Mouse (Mus musculus): ENCODE results near the gene Baiap2l1. TPM values are rescaled to one million over a fixed set of nuclear protein-coding genes. Genes with fewer than 3 reads are reported as not detected.
"Not testable (repeated sequence)": the region's sequence is repeated elsewhere in the genome, so short reads cannot be mapped to it uniquely, and the experiment has no call there.

Baiap2l1 gene
- polyA plus RNA-seq, 1 experiment from 2014 or later, result 14.3 TPM

GRCm38 (mm10) chr5:144338787-144339186 lies 19.1 kb downstream of the Baiap2l1 start:
- H3K4me1 ChIP-seq (ENCODE audit: control insufficient read depth, insufficient read depth, low read length), result peaks cover 6% of the 10 kb centered on the region; the same call in 1 of the 2 replicates
- 52% methylated on average over 1 of the region's 1 CpGs for WGBS
- no peak for ATAC-seq (ENCODE audit: insufficient number of reproducible peaks, insufficient read depth, low FRiP score, low read depth)
- no peak overlapping the region for H3K9ac ChIP-seq (replicated peaks; ENCODE audit: low read depth, low read length)
- no peak overlapping the region for H3K4me3 ChIP-seq (ENCODE audit: low read depth, low read length)
- H3K9me3 ChIP-seq (ENCODE audit: control insufficient read depth, low read depth, low read length), result no peaks in the 10 kb centered on the region
- no peak overlapping the region for H3K27ac ChIP-seq (ENCODE audit: low read length)
- no peaks in the 10 kb centered on the region for H3K36me3 ChIP-seq (ENCODE audit: control insufficient read depth, insufficient read depth, low read length)
- no peak overlapping the region for H3K4me2 ChIP-seq (replicated peaks; ENCODE audit: low read depth, low read length)
- no peaks in the 10 kb centered on the region for H3K27me3 ChIP-seq (ENCODE audit: control insufficient read depth, insufficient read depth, low read length)

DNA sequence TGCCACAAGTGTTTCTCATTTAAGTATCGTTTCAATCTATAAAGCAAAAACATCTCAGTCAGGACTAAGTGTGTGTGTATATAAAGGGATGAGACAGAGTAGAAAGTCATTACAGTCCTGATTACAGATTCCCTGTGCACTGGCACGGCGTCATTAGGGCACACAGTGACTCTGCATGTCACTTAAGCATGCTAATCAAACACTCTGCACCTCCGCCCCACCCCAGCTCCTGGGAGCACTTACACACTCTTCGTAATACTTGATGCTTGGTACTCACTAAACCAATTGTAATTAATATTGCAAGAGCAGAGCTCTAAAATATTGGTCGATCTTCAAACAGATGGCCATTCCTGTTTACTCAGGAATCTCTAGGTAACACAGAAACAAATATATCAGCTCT lies 22.6 kb downstream of the Baiap2l1 start:
- not testable (repeated sequence) for H3K9ac ChIP-seq (replicated peaks; ENCODE audit: low read depth, low read length); H3K27me3 ChIP-seq (ENCODE audit: control insufficient read depth, insufficient read depth, low read length); H3K4me3 ChIP-seq (ENCODE audit: low read depth, low read length); H3K36me3 ChIP-seq (ENCODE audit: control insufficient read depth, insufficient read depth, low read length); H3K4me2 ChIP-seq (replicated peaks; ENCODE audit: low read depth, low read length); H3K27ac ChIP-seq (ENCODE audit: low read length); H3K4me1 ChIP-seq (ENCODE audit: control insufficient read depth, insufficient read depth, low read length); ATAC-seq (ENCODE audit: insufficient number of reproducible peaks, insufficient read depth, low FRiP score, low read depth); H3K9me3 ChIP-seq (ENCODE audit: control insufficient read depth, low read depth, low read length)
- WGBS, result 59% methylated on average over 6 of the region's 6 CpGs

GRCm38 (mm10) chr5:144334010-144334409 lies 23.9 kb downstream of the Baiap2l1 start:
- no peak overlapping the region for H3K4me2 ChIP-seq (replicated peaks; ENCODE audit: low read depth, low read length)
- no peaks in the 10 kb centered on the region for H3K36me3 ChIP-seq (ENCODE audit: control insufficient read depth, insufficient read depth, low read length)
- H3K27me3 ChIP-seq (ENCODE audit: control insufficient read depth, insufficient read depth, low read length), result no peaks in the 10 kb centered on the region
- no peak for ATAC-seq (ENCODE audit: insufficient number of reproducible peaks, insufficient read depth, low FRiP score, low read depth)
- H3K9me3 ChIP-seq (ENCODE audit: control insufficient read depth, low read depth, low read length), result no peaks in the 10 kb centered on the region
- H3K4me1 ChIP-seq (ENCODE audit: control insufficient read depth, insufficient read depth, low read length), result peaks cover 6% of the 10 kb centered on the region; the same call in 1 of the 2 replicates
- H3K4me3 ChIP-seq (ENCODE audit: low read depth, low read length), result no peak overlapping the region
- no peak overlapping the region for H3K27ac ChIP-seq (ENCODE audit: low read length)
- no peak overlapping the region for H3K9ac ChIP-seq (replicated peaks; ENCODE audit: low read depth, low read length)
- 89% methylated on average over 11 of the region's 11 CpGs for WGBS

- no peak overlapping the region for H3K27ac ChIP-seq (ENCODE audit: low read length)
These were observed 35.2 kb downstream of the Baiap2l1 start for GRCm38 (mm10) chr5:144322717-144323116.

DNA sequence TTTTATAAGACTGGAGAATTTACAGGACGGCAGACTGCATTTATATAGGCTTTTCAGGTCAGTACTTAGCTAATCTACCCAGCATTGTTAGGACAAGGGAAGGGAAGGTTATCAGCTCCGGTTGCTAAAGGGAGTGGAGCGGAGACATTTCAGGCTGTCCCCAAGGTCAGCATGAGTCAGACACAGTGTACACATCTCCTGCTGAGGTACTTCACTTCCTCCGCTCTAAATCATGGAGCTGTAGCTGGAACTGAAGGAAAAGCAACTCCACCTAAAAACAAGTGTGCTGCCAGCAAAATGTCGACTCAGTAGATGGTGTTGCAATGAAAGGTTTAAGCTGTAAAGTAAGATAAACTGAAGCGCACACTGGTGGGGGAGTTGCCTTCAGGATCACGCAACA lies 36.2 kb downstream of the Baiap2l1 start:
- no peaks in the 10 kb centered on the region for H3K36me3 ChIP-seq (ENCODE audit: control insufficient read depth, insufficient read depth, low read length)
- no peak overlapping the region for H3K4me3 ChIP-seq (ENCODE audit: low read depth, low read length)
- H3K4me2 ChIP-seq (replicated peaks; ENCODE audit: low read depth, low read length), result no peak overlapping the region
- peak overlapping the region; percentile 64; the same call in 1 of the 2 replicates for H3K27ac ChIP-seq (ENCODE audit: low read length)
- no peak overlapping the region for H3K9ac ChIP-seq (replicated peaks; ENCODE audit: low read depth, low read length)
- H3K4me1 ChIP-seq (ENCODE audit: control insufficient read depth, insufficient read depth, low read length), result no peaks in the 10 kb centered on the region
- no peaks in the 10 kb centered on the region for H3K9me3 ChIP-seq (ENCODE audit: control insufficient read depth, low read depth, low read length)
- peak; percentile 81 for ATAC-seq (ENCODE audit: insufficient number of reproducible peaks, insufficient read depth, low FRiP score, low read depth)
- H3K27me3 ChIP-seq (ENCODE audit: control insufficient read depth, insufficient read depth, low read length), result no peaks in the 10 kb centered on the region
- 23% methylated on average over 7 of the region's 7 CpGs for WGBS

More at GRCm38 (mm10) chr5:144322717-144323116, 35.2 kb downstream of the Baiap2l1 start:
- Histone ChIP-seq H3K9me3 (ENCODE audit: control insufficient read depth, low read depth, low read length) (no peaks in the 10 kb centered on the region), H3K27me3 (ENCODE audit: control insufficient read depth, insufficient read depth, low read length) (no peaks in the 10 kb centered on the region), H3K4me3 (ENCODE audit: low read depth, low read length) (no peak overlapping the region), H3K36me3 (ENCODE audit: control insufficient read depth, insufficient read depth, low read length) (no peaks in the 10 kb centered on the region), H3K4me1 (ENCODE audit: control insufficient read depth, insufficient read depth, low read length) (no peaks in the 10 kb centered on the region), H3K9ac (replicated peaks; ENCODE audit: low read depth, low read length) (no peak overlapping the region), H3K4me2 (replicated peaks; ENCODE audit: low read depth, low read length) (no peak overlapping the region)
- WGBS, result 80% methylated on average over 3 of the region's 3 CpGs
- no peak for ATAC-seq (ENCODE audit: insufficient number of reproducible peaks, insufficient read depth, low FRiP score, low read depth)

- no peaks in the 10 kb centered on the region for H3K27me3 ChIP-seq (ENCODE audit: control insufficient read depth, insufficient read depth, low read length)
- H3K27ac ChIP-seq (ENCODE audit: low read length), result peak overlapping the region; percentile 82
- no peaks in the 10 kb centered on the region for H3K9me3 ChIP-seq (ENCODE audit: control insufficient read depth, low read depth, low read length)
- 55% methylated on average over 6 of the region's 6 CpGs for WGBS
- H3K4me1 ChIP-seq (ENCODE audit: control insufficient read depth, insufficient read depth, low read length), result peaks cover 5% of the 10 kb centered on the region; the same call in 1 of the 2 replicates
- no peak overlapping the region for H3K4me2 ChIP-seq (replicated peaks; ENCODE audit: low read depth, low read length)
- no peak overlapping the region for H3K4me3 ChIP-seq (ENCODE audit: low read depth, low read length)
- no peak overlapping the region for H3K9ac ChIP-seq (replicated peaks; ENCODE audit: low read depth, low read length)
- ATAC-seq (ENCODE audit: insufficient number of reproducible peaks, insufficient read depth, low FRiP score, low read depth), result peak; percentile 69
- H3K36me3 ChIP-seq (ENCODE audit: control insufficient read depth, insufficient read depth, low read length), result no peaks in the 10 kb centered on the region
These were observed 39.6 kb downstream of the Baiap2l1 start for GRCm38 (mm10) chr5:144318286-144318685.

DNA sequence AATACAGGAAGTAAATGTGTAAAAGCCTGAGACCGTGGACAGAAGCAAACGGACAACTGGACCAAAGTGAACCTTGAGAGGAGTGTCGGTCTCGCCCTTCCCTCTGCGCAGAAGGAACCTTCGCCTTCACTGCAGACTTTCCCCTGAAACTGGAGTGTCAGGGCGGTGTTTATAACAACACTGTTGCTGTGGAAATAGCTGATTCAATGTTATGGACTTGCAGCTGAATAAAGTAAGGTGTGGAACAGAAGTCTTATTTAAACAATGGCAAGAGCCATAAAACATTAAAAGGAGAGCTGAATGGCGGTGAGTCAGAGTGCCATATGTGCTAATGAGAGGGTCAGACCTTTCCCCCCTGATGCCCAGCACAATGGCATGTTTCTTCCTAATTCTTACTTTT lies 40.5 kb downstream of the Baiap2l1 start:
- H3K9me3 ChIP-seq (ENCODE audit: control insufficient read depth, low read depth, low read length), result no peaks in the 10 kb centered on the region
- H3K9ac ChIP-seq (replicated peaks; ENCODE audit: low read depth, low read length), result no peak overlapping the region
- H3K4me2 ChIP-seq (replicated peaks; ENCODE audit: low read depth, low read length), result no peak overlapping the region
- WGBS, result 77% methylated on average over 8 of the region's 8 CpGs
- no peak for ATAC-seq (ENCODE audit: insufficient number of reproducible peaks, insufficient read depth, low FRiP score, low read depth)
- H3K4me1 ChIP-seq (ENCODE audit: control insufficient read depth, insufficient read depth, low read length), result peaks cover 5% of the 10 kb centered on the region; the same call in 1 of the 2 replicates
- H3K27me3 ChIP-seq (ENCODE audit: control insufficient read depth, insufficient read depth, low read length), result no peaks in the 10 kb centered on the region
- no peaks in the 10 kb centered on the region for H3K36me3 ChIP-seq (ENCODE audit: control insufficient read depth, insufficient read depth, low read length)
- H3K4me3 ChIP-seq (ENCODE audit: low read depth, low read length), result no peak overlapping the region
- H3K27ac ChIP-seq (ENCODE audit: low read length), result peak overlapping the region; percentile 82; the same call in 1 of the 2 replicates

GRCm38 (mm10) chr5:144316442-144316841 lies 41.5 kb downstream of the Baiap2l1 start:
- Histone ChIP-seq H3K36me3 (ENCODE audit: control insufficient read depth, insufficient read depth, low read length) (no peaks in the 10 kb centered on the region), H3K27ac (ENCODE audit: low read length) (no peak overlapping the region; the same call in 1 of the 2 replicates), H3K4me1 (ENCODE audit: control insufficient read depth, insufficient read depth, low read length) (peaks cover 5% of the 10 kb centered on the region; the same call in 1 of the 2 replicates), H3K27me3 (ENCODE audit: control insufficient read depth, insufficient read depth, low read length) (no peaks in the 10 kb centered on the region), H3K9me3 (ENCODE audit: control insufficient read depth, low read depth, low read length) (no peaks in the 10 kb centered on the region), H3K4me3 (ENCODE audit: low read depth, low read length) (no peak overlapping the region), H3K9ac (replicated peaks; ENCODE audit: low read depth, low read length) (no peak overlapping the region), H3K4me2 (replicated peaks; ENCODE audit: low read depth, low read length) (no peak overlapping the region)
- no peak for ATAC-seq (ENCODE audit: insufficient number of reproducible peaks, insufficient read depth, low FRiP score, low read depth)
- 72% methylated on average over 3 of the region's 3 CpGs for WGBS

Data from stomach, embryonic 14.5 days (tissue).